ENCODE assay signal across 13 mouse cellular contexts in the genomic region with DNA sequence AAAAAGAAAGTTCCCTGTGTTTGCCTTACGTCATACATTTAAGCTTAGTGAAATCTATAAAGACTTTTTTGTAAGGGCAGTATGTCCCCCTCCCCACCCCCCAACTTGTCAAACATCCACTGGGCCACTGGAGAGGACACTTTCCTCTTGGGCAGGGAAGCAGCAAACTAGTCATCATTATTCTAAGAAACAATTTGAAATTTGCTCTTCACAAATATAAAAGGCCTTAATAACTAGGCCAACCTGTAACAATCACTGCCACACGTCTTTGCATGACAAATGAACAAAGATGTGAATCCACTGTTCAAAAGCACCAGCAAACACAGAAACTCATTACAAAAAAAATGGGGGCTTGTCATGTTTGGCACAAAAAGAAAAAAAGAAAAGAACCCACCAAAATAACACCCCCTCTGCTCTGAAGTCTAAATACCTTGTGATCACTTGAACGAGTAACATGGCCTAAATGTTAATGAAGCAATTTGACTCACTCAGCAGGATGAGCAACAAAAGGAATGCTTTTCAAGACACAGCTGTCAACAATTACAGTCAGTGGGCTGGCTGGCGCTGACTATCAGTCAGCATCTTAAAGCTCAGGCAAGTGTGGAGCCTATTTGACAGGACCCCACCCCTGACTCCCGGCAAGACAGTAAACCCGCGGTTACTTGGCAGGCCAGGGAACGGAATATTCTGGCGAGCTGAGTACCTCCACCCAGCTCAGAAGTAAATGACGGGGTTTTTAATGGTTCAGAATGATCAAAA.
DNase-seq lines count a peak whose midpoint lies in the region; ATAC-seq lines count a peak whose summit lies in the region.
"Had no signal": no experiment of that assay in that cellular context is flagged by ENCODE, and none has a peak within 500 bp of the region (broad histone marks: within the 10 kb centered on the region; RNA-seq: fewer than 3 reads in every experiment).

No protein-coding gene starts in this region.

- DNase-seq in kidney, postnatal 10 days, result peak; percentile 14
- DNase-seq in kidney, postnatal 36 days, result no peak
- DNase-seq in R1 (ENCODE audit: low read depth, low spot score), result peak; percentile 62
- peak; percentile 31 for DNase-seq in fibroblast of lung, adult 2 months (ENCODE audit: low read depth)
- DNase-seq in frontal cortex, postnatal 25 days (ENCODE audit: low spot score in 2 of 2), result no peak
- no peak for DNase-seq in frontal cortex, postnatal 36 days (ENCODE audit: low spot score in 2 of 2)
- DNase-seq: B cell, adult 2 months; gastrocnemius, postnatal 14 days had no signal

- H3K36me3 ChIP-seq in midbrain, embryonic 15.5 days (replicated peaks), result no peaks in the 10 kb centered on the region
- H3K36me3 ChIP-seq: heart, embryonic 15.5 days; liver, embryonic 15.5 days had no signal

- H3K27ac ChIP-seq in midbrain, embryonic 15.5 days, result no peak overlapping the region
- H3K27ac ChIP-seq: heart, embryonic 15.5 days; liver, embryonic 15.5 days had no signal

- H3K4me1 ChIP-seq in midbrain, embryonic 15.5 days, result peaks cover 5% of the 10 kb centered on the region; the same call in 1 of the 2 replicates
- H3K4me1 ChIP-seq: heart, embryonic 15.5 days; liver, embryonic 15.5 days; megakaryocyte, embryonic 14.5 days had no signal

- H3K4me2 ChIP-seq in midbrain, embryonic 15.5 days, result no peak overlapping the region
- H3K4me2 ChIP-seq: heart, embryonic 15.5 days; liver, embryonic 15.5 days had no signal

- H3K9me3 ChIP-seq in midbrain, embryonic 15.5 days, result no peaks in the 10 kb centered on the region
- H3K9me3 ChIP-seq: heart, embryonic 15.5 days; liver, embryonic 15.5 days; megakaryocyte, embryonic 14.5 days had no signal

- peak; percentile 50; the same call in 1 of the 2 replicates for ATAC-seq in midbrain, embryonic 15.5 days (replicated peaks)
- no peak for ATAC-seq in CD4-positive, CD25-positive, alpha-beta regulatory T cell, adult 4 months

- no peaks in the 10 kb centered on the region for H3K27me3 ChIP-seq in midbrain, embryonic 15.5 days (replicated peaks)
- H3K27me3 ChIP-seq: heart, embryonic 15.5 days; liver, embryonic 15.5 days; megakaryocyte, embryonic 14.5 days had no signal

- no peak overlapping the region for H3K9ac ChIP-seq in midbrain, embryonic 15.5 days
- H3K9ac ChIP-seq: heart, embryonic 15.5 days; liver, embryonic 15.5 days had no signal

- 28% methylated on average over 10 of the region's 10 CpGs for WGBS in midbrain, embryonic 15.5 days

- no peak overlapping the region for H3K4me3 ChIP-seq in midbrain, embryonic 15.5 days
- H3K4me3 ChIP-seq: heart, embryonic 15.5 days; liver, embryonic 15.5 days; megakaryocyte, embryonic 14.5 days had no signal

Comparison
In these comparisons a context has a peak if more than half of its experiments do, and no peak if none do; other contexts are left out.
1. DNase-seq: peak in kidney, postnatal 10 days (single experiment), R1 (single experiment) and fibroblast of lung, adult 2 months (single experiment); none in kidney, postnatal 36 days (0 of 2), frontal cortex, postnatal 25 days (0 of 2) and frontal cortex, postnatal 36 days (0 of 2).